Mouse (Mus musculus) layer of hippocampus, adult 2 months (tissue): ENCODE measurements around the gene Rassf8. TPM values are rescaled to one million over a fixed set of nuclear protein-coding genes. Genes with fewer than 3 reads are reported as not detected.

Experiments used
- DNase-seq, 2 experiments: peaks; one replicate each; pipeline ENCODE4 v3.0.0; 2022; ENCODE audit warnings: low spot score in 2 of 2
- H3K27ac ChIP-seq: fragments of 200-600 bp; 2 replicates; pipeline ENCODE4 v1.8.1; 2022
- H3K4me3 ChIP-seq: fragments of 200-600 bp; 2 replicates; pipeline ENCODE4 v1.8.1; 2022; ENCODE audit warnings: mild to moderate bottlenecking
- CTCF ChIP-seq: fragments of 200-600 bp; conservative IDR thresholded peaks from 2 replicates; pipeline ENCODE4 v1.8.1; 2022; ENCODE audit warnings: antibody characterized with exemption, mild to moderate bottlenecking, moderate library complexity
- total RNA-seq, 2 experiments: library from RNA; stranded (reverse); gene quantifications; 2 replicates each; pipeline ENCODE4 v1.2.3; 2021

The Rassf8 gene
- total RNA-seq, 2 experiments from 2014 or later = 25.6 to 26.4 TPM

GRCm38 (mm10) chr6:145823588-145824234 is 77.2 kb downstream of the Rassf8 start:
- no peak for DNase-seq
- TF ChIP-seq CTCF = peak; percentile 70
- Histone ChIP-seq H3K27ac (no peak overlapping the region), H3K4me3 (no peak overlapping the region)

- no peak for DNase-seq
- TF ChIP-seq CTCF = no peak
- no peak overlapping the region for H3K4me3 ChIP-seq
- H3K27ac ChIP-seq = no peak overlapping the region
Measured at GRCm38 (mm10) chr6:145826305-145826704, 79.8 kb downstream of the Rassf8 start.

GRCm38 (mm10) chr6:145829062-145829835 is 82.7 kb downstream of the Rassf8 start:
- no peak for DNase-seq
- no peak for TF ChIP-seq CTCF
- H3K4me3 ChIP-seq = no peak overlapping the region

GRCm38 (mm10) chr6:145830117-145830516 is 83.6 kb downstream of the Rassf8 start:
- H3K27ac ChIP-seq = peak overlapping the region; percentile 19; the same call in 1 of the 2 replicates
- peak overlapping the region; percentile 35; the same call in 1 of the 2 replicates for H3K4me3 ChIP-seq
- peak; percentile 74 for DNase-seq
- TF ChIP-seq CTCF = peak; percentile 99

More at GRCm38 (mm10) chr6:145829062-145829835, 82.7 kb downstream of the Rassf8 start:
- no peak overlapping the region for H3K27ac ChIP-seq

GRCm38 (mm10) chr6:145830617-145831016 is 84.1 kb downstream of the Rassf8 start:
- no peak for TF ChIP-seq CTCF
- Histone ChIP-seq H3K4me3 (no peak overlapping the region; the same call in 1 of the 2 replicates), H3K27ac (no peak overlapping the region)
- no peak for DNase-seq

GRCm38 (mm10) chr6:145832927-145833326 is 86.4 kb downstream of the Rassf8 start:
- DNase-seq = no peak
- TF ChIP-seq CTCF = no peak
- Histone ChIP-seq H3K27ac (no peak overlapping the region), H3K4me3 (no peak overlapping the region)

GRCm38 (mm10) chr6:145835359-145835758 is 88.8 kb downstream of the Rassf8 start:
- no peak for DNase-seq
- Histone ChIP-seq H3K4me3 (no peak overlapping the region), H3K27ac (no peak overlapping the region)
- TF ChIP-seq CTCF = no peak

- no peak overlapping the region for H3K27ac ChIP-seq
- H3K4me3 ChIP-seq = no peak overlapping the region
- no peak for TF ChIP-seq CTCF
- DNase-seq = no peak
Measured at GRCm38 (mm10) chr6:145845611-145846010, 99.1 kb downstream of the Rassf8 start.

- no peak for DNase-seq
- TF ChIP-seq CTCF = no peak
- H3K27ac ChIP-seq = no peak overlapping the region
- H3K4me3 ChIP-seq = no peak overlapping the region
Measured at GRCm38 (mm10) chr6:145846076-145846475, 99.5 kb downstream of the Rassf8 start.

- TF ChIP-seq CTCF = no peak
- no peak for DNase-seq
- no peak overlapping the region for H3K4me3 ChIP-seq
- H3K27ac ChIP-seq = no peak overlapping the region
Measured at GRCm38 (mm10) chr6:145846948-145847347, 100.4 kb downstream of the Rassf8 start.

- TF ChIP-seq CTCF = no peak
- H3K4me3 ChIP-seq = no peak overlapping the region
- no peak overlapping the region for H3K27ac ChIP-seq
- DNase-seq = no peak
Measured at GRCm38 (mm10) chr6:145847661-145848060, 101.1 kb downstream of the Rassf8 start.

GRCm38 (mm10) chr6:145850789-145851188 is 104.2 kb downstream of the Rassf8 start:
- Histone ChIP-seq H3K4me3 (no peak overlapping the region), H3K27ac (no peak overlapping the region)
- no peak for DNase-seq
- TF ChIP-seq CTCF = no peak

- H3K4me3 ChIP-seq = no peak overlapping the region
- no peak for DNase-seq
- no peak for TF ChIP-seq CTCF
- H3K27ac ChIP-seq = no peak overlapping the region
Measured at GRCm38 (mm10) chr6:145851956-145852355, 105.4 kb downstream of the Rassf8 start.

GRCm38 (mm10) chr6:145852708-145853107 is 106.2 kb downstream of the Rassf8 start:
- H3K4me3 ChIP-seq = no peak overlapping the region
- TF ChIP-seq CTCF = no peak
- no peak for DNase-seq
- 0 out of 2 replicates have a peak overlapping the region, but pooled peaks have one; percentile 7 for H3K27ac ChIP-seq
